Mouse (Mus musculus) left cerebral cortex, adult 8-10 months (tissue): ENCODE measurements at regions not wholly inside any gene's neighbourhood (a gene's known extent, or its start where the extent isn't known, plus 50 kb on each side); places are given as distances from the start of the nearest gene placed in this dataset.

Experiments used
- DNase-seq, 2 experiments: peaks; one replicate each; pipeline ENCODE4 v3.0.0; 2022; ENCODE audit warnings: low spot score in 2 of 2

DNA sequence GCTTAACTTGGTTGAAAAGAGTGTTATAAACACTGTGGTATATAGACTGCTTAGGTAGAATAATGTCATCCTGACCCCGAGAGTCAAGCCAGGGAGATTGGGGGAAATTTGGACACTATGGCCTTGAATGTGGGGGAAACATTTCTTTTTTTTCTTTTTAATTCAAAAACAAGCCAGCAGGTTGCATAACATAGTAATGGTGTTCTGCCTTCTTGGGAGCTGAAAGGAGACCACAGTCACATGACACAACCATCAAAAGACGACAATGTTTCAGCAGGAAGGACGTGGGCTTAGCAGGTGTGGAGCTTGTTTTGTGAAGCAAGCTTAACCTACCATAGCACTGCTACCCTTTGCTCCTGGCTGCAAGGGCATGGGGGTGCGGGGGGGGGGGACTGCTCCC, 306.3 kb upstream of the Klf3 start:
- DNase-seq = no peak

DNA sequence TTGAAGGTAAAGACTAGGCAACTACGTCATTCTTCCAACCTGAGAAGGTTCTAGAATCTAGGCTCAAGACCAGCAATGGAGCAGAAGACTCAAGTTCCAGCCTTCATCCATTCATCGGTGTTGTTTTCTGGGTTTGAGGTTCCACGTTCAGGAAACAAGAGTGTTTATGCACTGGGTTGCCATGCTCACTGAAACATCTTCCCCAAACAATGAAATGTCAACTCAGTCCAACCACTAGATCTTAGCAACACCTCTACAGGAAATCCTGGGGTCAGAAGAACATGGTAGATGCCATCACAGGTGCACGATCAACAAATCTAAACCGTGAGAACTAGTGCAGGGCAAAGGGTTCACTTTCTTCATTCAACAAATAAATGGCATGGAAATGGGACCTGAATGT, 304.8 kb upstream of the Klf3 start:
- DNase-seq = no peak

DNA sequence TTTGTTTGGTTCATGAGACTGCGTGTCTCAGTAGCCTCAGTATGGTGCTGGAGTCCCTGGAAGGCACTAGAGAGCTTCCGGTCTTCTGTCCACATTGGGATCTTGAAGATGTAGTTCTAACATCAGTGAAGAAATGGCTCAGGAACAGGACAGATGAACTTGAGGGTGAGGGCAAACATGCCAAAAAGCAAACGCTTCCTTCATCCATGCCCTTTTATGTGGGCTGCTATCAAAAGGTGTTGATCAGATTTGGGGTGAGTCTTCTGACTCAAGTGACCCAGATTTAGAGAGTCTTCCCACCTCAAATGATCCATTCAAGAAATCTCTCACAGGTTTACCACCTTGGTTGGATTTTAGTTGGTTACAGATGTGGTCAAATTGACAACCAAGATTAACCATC, 304.1 kb upstream of the Klf3 start:
- DNase-seq = no peak

DNA sequence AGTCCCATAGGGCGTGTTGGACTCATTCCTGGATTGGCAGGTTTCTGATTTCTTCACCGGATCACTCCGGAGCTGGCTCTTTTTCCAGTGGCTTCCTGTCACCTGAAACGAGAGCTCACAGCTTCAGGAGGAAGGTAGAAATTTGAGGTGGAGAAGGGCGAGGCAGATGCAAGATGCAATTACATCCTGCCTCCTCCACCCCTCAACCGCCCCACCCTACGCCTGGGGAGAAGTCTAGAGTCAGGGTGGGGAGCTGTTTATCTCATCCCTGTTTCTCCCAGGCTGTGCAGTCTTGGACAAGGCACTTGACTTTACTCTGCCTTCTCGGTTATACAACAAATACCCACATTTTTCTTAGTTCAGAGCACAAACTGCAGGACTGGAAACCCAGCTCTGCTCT, 302.8 kb upstream of the Klf3 start:
- DNase-seq = no peak

DNA sequence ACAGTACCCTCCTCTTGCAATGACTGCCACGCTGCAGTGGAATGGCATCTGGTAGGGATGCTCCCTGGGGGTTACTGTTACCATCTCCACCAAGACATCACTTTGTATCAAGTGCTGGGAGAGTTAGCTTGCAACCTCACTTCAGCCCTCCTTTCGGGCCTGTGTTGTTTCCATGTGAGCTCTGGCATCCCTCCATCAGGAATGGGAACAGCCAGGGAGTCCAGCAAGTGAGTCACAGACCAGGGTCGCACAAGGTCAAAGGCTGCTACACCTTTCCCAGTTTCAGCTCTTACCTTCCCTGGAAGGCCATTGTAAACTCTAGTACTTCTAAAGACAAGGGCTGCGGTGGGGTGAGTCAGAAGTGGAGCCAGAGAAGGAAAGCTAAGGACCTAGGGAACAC, 302.3 kb upstream of the Klf3 start:
- no peak for DNase-seq

DNA sequence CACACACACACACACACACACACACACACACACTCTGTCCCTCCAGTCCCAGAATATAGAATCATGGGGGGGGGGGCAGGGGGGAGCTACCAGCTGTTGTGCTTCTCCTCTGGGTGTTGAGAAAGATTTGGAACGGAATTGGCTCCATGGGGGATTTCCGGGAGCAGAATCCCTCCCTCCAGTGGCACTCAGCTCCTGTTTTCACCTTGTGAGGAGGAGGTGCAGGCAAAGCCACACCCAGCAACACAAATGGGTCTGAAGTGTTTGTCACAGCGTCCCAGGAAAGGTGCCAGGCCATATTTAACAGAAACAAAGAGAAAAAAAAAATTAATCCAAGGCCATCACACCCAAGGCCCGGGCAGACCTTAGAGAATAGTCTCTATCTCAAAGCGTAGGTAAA, 301.4 kb upstream of the Klf3 start:
- no peak for DNase-seq

DNA sequence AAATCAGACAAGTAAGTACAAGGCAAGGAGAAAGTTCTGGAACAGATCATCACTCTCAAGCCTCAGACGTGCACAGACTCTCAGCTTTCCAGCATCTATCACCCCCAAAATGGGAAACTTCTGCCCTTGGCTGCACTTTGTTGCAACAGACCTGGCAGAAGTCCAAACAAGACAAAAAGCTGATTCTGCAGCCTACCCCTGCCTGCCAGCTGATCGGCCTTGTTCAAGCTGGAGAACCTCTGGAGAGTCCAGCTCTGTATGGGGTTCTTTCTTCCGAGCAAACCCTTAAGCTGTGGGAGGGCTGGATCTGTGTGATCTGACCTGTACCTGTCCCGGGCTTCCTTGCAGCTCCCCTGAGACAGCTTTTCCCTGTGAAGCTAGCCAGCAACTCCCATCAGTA, 299.7 kb upstream of the Klf3 start:
- no peak for DNase-seq

DNA sequence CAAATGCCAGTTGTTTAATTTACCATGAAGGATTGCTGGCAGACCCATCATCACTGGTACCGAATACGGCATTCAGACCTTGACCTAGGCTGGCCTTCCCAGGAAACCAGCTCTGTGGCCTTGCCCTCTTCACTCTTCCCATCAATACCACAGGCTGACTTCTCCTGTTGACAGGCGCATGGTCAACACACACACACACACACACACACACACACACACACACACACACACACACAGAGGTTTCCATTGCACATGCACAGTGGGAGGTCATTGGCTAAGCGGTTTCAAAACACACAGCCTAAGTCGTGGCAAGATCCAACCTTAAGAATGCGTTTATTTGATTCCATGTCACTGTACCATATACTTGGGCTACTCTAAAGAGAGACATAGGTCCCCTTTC, 298.7 kb upstream of the Klf3 start:
- no peak for DNase-seq

DNA sequence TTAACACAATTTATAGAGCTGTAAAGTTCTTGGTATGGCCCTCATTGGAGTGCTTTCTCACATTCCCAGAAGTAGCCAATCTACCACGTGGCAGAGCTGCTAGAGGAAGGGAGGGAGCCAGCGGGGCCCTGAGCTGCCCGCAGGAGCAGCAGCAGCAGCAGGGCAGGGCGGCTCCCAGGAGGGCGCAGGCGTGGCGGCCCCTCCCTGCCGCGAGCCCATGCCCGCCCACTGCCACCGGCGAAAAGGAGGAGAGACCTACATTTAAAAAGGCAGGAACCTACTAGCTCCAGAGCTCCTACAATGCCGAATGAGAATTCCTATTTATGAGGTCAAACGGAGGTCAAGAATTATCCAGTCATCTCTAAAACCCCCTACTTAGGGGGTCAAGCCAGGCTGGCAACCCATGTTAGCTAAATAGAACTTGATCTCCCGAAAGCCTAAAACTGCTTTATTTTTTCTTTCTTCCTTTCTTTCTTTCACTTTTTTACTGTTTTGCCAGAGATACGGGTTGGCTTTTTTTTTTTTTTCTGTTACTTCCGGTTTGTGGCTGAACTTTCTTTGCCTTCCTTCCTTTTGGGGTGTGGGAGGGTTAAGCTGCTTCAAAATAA, 297.9 kb upstream of the Klf3 start:
- DNase-seq = peak in 1 of 2 experiments; percentile 17

DNA sequence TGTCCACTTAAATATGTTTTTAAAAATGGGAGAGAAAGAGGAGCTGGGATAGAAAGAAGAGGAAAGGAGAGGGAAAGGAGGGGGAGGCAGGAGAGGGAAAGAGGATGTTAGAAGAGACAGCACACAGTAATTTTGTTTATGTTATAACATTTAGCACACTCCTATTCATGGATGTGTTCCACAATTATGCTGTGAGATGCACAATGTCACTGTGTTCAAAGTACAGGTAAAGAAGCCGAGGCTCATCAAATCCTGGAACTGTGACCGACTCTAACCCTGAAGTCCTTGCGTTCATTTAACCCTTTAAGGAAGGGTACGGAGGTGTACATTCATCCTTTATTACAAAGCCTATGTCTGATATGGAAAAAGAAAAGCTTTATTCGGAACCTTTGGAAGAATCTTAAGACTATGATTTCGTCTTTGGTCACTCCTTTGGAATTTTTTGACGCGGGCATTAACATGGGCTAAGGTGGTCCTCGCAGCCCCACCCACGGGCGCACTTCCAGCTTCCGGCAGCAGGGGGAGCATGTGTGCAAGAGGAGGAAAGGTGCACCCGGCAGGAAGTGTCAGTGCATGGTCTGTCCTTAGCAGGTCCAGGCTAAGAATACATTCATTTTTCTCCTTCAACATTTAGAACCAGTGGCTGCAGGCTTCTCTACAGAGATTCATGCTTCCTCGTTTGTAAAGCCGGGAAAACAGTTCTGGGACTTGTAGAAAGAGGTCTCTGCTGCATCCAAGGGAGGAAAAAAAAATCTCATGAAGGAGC, 297.2 kb upstream of the Klf3 start:
- DNase-seq = peak; percentile 39 to 82

DNA sequence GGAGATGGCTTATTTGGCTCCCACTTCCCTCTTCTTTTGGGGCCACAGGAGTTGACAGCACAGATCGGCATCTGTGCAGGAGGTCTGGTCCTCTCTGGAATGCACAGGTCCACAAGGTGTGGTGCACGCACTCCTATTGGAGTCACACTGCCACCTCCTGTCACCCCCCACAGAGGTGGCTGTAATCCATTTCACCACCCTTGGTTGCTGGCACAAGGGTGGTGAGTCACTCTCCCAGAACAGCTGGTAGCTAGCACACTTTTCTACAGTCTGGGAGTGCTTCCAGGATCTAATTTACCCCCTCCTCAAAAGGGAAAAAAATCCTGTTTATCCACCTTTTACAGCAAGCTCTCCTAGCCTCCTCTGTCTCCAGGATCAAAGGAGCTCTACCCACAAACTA, 294.6 kb upstream of the Klf3 start:
- DNase-seq = peak in 1 of 2 experiments; percentile 44

DNA sequence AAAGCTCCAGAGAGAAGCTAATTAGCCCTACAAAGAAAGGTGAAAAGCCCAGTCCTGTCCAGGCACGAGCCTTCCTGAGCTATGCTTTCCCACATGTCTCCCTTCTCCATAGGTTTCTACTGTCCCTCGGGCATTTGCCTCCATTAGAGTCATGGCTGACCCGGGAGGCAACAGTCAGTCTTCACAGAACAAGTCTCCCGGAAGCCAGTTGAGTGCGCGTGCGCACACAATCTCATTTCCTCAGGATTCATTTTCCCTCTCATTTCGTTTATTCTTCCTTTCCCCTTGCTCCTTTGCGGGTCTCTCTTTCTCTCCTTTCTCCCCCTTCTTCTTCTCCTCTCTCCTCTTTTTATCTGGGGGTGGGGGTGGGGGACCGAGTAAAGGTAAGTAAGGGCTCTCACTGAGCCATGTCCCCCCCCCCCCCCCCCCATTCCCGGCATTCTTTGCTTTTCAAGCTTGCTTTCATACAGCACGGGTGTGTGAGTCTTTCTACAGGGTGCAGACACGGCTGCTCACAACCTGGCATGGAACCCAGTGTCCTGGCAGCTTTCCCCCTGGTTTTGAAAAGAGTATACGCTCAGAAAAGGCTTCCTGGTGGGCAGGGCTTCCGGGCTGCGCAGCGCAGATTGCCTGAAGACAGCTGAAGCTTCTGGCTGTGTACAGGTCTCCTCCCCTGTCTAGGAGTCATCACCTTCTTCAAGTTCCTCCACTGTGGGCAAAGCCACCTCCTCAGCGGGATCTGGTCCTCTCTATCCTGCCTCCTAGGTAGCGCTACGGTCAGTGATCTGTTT, 289.8 kb upstream of the Klf3 start:
- DNase-seq = peak; percentile 27 to 31

DNA sequence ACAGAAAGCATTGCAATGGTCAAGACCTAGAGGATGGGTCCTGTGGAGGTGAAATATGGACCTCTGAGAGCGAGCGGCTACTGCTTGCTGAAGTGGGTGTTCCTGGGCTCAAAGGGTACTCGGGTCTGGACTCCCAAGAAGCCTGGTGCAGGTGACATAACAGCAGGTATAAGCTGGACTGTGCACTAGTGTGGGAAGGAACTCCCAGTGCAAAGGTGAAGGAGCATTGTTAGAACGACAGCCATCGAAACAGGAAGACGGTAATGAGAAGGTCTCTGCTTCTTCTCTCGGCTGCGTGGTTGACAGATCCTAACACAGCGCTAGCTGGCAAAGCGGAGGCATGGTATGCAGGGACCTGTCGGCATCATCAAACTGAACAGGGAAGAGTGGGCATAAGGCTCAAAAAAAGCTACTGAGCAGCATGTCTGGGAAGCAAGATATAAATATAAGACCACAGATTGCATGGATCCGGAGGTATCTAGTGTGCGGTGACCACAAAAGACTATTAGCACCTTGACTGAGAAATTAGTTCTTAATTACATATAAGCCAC, 287.0 kb upstream of the Klf3 start:
- peak in 1 of 2 experiments; percentile 22 for DNase-seq

DNA sequence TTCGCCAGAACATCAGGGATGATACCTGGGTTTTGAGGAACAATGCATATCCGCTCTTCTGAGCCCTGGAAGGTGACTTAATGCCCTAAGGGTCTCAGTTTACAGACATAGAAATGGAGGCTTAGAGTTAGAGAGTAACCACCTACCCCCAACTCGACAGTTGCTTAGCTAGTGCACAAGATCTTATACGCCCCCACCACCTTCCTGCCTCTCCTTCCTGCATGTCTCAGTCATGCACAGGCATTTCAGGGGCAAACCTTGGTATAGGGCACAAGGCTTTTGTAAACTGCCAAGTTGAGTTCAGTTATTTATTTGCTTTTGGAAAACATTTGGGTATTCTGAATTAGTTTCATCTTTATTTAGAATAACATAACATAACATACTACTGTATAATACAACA, 285.9 kb upstream of the Klf3 start:
- DNase-seq = no peak

DNA sequence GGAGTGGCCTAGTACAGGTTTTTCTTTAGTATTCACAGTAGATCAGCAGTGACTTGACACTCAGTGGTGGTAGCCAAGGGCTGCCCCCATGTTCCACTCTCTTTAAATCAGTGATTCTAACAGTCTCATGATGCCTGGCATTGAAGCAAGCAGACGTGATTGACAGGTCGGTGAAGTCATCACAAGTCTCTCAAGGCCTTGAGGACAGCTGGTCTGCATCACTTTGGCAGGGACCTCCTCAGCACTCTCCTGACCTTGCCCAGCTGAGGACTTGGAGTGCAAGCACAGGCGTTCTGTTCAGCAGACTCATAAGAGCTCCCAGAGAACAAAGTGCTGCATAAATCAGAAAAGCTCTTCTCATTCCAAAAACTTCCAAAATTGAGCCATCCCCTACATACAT, 285.4 kb upstream of the Klf3 start:
- DNase-seq = no peak

DNA sequence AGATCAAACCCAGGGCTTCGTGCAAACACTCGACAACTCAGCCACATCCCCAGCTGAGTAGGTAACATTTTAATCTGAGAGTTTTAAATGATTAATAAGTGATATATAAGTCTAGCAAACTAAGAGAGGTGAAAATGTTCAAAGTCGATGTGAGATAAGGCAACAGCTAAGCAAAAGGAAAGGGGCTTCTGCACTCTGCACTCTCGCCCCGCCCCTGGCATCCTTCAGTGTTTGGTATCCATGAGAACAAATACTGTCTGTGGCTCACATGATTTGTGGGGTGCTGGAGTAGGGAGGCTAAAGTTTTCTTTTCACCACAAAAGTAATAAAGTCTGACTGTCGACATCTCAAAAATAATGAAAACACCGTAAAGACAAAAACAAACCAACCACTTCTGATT, 284.2 kb upstream of the Klf3 start:
- no peak for DNase-seq

DNA sequence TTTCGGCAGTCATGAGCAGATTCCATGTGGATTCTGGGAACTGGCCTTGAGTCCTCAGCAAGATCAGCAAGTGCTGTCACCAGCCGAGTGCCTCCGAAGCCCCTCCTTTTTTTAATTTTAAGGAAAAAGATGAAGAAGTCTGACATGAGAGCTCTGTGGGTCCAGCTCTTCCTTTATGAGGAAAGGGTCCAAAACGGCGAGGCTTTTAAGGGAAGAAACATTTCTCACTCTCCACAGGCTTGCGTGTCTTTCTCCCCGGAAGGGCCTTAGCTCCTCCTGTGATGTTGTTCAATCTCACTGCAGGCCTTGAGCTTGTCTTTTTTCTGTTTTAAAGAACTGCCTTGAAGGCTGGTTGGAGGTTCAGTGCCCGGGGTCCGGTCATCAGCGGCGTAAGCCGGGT, 283.5 kb upstream of the Klf3 start:
- no peak for DNase-seq

DNA sequence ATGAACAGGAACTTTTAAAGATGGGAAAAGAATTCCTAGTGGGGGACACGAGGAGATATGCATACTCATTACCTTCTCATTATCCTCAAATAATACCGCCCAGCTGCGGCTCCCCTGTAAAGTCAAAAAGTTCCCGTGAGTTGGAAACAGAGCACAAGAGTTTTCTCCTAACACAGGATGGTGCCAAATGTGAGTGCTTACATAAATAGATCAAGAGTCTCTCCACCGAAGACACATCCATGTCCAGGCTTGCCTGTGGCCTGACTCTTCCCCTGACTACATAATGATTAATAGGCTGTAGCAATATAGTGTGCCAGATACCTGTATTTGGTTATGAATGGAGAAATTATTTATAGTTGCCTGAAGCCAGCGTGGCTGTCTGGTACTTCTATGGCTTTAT, 281.8 kb upstream of the Klf3 start:
- no peak for DNase-seq

DNA sequence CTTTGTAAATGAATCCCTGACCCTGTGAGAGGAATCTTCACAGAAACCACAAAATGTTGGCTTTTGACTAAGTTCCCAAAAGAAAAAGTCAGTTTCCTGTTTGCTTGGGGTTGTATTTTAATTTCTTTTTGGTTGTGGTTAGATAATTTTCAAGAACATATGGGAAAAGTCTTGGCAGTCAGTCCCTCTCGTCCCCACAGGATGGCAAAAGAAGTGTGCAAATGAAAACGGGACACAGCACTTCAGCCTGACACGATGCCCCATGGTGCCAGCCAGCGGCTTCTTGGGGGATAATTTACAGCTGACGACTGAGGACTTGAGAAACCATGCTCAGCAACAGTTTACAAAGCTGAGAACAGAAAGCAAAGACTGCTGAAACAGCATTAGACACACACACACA, 281.2 kb upstream of the Klf3 start:
- DNase-seq = no peak

DNA sequence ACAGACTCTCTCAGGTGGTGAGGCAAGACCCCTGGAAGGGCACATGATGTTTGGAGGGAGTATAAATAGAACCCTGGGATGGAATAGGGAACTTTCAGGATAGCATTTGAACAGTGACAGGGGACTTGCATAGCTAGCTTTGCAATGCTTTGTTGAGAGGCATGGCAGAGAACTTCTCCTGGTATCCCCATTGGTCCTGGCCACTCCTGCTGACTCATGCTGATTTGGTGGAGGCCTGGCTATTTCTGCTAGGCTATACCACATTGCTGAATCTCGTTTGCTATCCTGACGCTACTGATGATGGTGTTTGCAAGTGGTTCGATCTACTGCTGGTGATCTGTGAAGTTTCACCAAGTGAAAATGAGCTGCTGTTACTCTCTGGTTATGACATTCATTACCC, 276.7 kb upstream of the Klf3 start:
- no peak for DNase-seq

DNA sequence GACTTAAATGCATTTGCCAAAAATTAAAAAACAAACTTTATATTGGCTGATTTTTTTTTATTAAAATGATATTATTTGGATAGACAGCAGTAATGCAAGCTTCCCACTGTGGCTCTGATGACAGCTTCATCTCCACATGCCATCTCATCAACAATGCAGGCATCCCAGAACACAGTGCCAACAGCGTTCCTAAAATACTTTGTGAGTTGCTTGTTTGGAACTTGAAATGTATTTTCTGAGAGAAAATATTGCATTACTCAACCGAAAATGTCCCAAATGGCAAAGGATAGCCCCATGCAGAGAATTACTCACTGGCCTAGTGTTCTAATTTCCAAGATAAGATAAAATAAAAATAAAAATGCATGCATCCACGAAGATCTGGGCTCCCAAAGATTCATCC, 275.2 kb upstream of the Klf3 start:
- DNase-seq = no peak

DNA sequence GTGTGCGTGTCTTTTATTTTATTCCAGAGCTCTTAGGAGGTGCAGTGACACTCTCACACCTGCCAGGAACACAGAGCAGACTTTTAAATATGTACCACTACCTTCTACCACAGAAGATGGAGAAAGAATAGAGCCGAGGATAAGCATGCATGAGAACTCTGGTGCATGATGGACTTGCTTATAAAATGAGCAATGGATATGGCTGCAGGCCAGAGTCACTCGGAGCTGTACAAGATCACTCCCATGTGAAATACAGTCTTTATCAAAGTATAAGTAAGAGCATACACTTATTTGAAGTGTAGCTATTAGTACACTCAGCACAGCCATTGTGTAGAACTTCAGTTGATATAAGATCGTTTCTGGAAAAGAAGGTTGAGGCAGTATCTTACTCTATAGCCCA, 268.8 kb upstream of the Klf3 start:
- DNase-seq = no peak
